Mouse (Mus musculus) megakaryocyte, embryonic 14.5 days (primary cell): ENCODE measurements around the gene 1700016D06Rik.

Source experiments
- FLI1 ChIP-seq: IDR thresholded peaks from 2 replicates; pipeline ENCODE4 v1.6.1; 2012; ENCODE audit warnings: low read length, inconsistent platforms, mixed read lengths
- GATA1 ChIP-seq: IDR thresholded peaks from 3 replicates; pipeline ENCODE4 v1.6.1; 2012; ENCODE audit warnings: mixed read lengths, low read length, inconsistent platforms, borderline replicate concordance

DNA sequence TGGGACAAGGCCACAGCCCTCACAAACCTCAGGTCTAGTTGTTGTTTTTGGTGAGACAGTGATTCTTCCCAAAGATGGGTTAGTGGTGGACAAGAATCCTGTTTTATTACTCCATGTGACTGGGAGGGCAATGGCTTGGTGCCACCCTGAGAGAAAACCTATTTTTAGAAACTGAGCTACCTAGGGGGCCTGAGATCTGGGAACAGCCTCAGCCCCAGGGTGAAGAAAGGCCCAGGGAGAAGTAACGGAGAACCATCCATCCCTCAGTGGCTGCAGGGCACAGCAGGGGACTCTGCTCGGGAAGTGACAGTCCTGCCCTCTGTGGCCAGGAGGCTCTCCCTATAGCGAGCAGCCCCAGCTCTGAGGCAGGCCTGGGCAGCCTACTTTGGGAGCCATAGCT lies 6.8 kb upstream of the 1700016D06Rik start:
- TF ChIP-seq GATA1 (no peak), FLI1 (no peak)
